Mouse (Mus musculus): ENCODE results near the gene E430018J23Rik. TPM values are rescaled to one million over a fixed set of nuclear protein-coding genes. Genes with fewer than 3 reads are reported as not detected.
"Not testable (repeated sequence)": the region's sequence is repeated elsewhere in the genome, so short reads cannot be mapped to it uniquely, and the experiment has no call there.

The E430018J23Rik gene
- polyA plus RNA-seq, 1 experiment from 2014 or later = 6.4 TPM

- H3K9ac ChIP-seq (replicated peaks); ATAC-seq (ENCODE audit: insufficient number of reproducible peaks, insufficient read depth, low FRiP score, low TSS enrichment, low read depth); H3K27me3 ChIP-seq; H3K9me3 ChIP-seq; H3K27ac ChIP-seq; H3K4me2 ChIP-seq; H3K36me3 ChIP-seq; H3K4me1 ChIP-seq (replicated peaks); H3K4me3 ChIP-seq (replicated peaks): not testable (repeated sequence)
- 93% methylated on average over 6 of the region's 6 CpGs for WGBS
Observed at GRCm38 (mm10) chr7:127404101-127404500, 10.7 kb upstream of the E430018J23Rik start.

GRCm38 (mm10) chr7:127402980-127403379, 9.6 kb upstream of the E430018J23Rik start:
- H3K4me2 ChIP-seq = no peak overlapping the region
- H3K4me1 ChIP-seq (replicated peaks) = peaks cover 2% of the 10 kb centered on the region
- ATAC-seq (ENCODE audit: insufficient number of reproducible peaks, insufficient read depth, low FRiP score, low TSS enrichment, low read depth) = no peak
- H3K36me3 ChIP-seq = peaks cover 6% of the 10 kb centered on the region
- WGBS = 54% methylated on average over 2 of the region's 2 CpGs
- H3K9ac ChIP-seq (replicated peaks) = no peak overlapping the region
- no peak overlapping the region for H3K27ac ChIP-seq
- H3K4me3 ChIP-seq (replicated peaks) = no peak overlapping the region
- peaks cover 5% of the 10 kb centered on the region; the same call in 1 of the 2 replicates for H3K9me3 ChIP-seq
- H3K27me3 ChIP-seq = no peaks in the 10 kb centered on the region

GRCm38 (mm10) chr7:127400355-127400754, 6.9 kb upstream of the E430018J23Rik start:
- Histone ChIP-seq H3K27me3 (0 out of 2 replicates have a peak, but pooled peaks cover 5% of the 10 kb centered on the region), H3K4me1 (replicated peaks) (no peaks in the 10 kb centered on the region; the same call in 1 of the 2 replicates), H3K9me3 (peaks cover 5% of the 10 kb centered on the region; the same call in 1 of the 2 replicates), H3K4me3 (replicated peaks) (no peak overlapping the region), H3K4me2 (no peak overlapping the region), H3K36me3 (peaks cover 6% of the 10 kb centered on the region), H3K9ac (replicated peaks) (no peak overlapping the region), H3K27ac (no peak overlapping the region)
- no peak for ATAC-seq (ENCODE audit: insufficient number of reproducible peaks, insufficient read depth, low FRiP score, low TSS enrichment, low read depth)
- 65% methylated on average over 3 of the region's 3 CpGs for WGBS

GRCm38 (mm10) chr7:127393944-127394333, 510 bp upstream of the E430018J23Rik start:
- WGBS = 21% methylated on average over 7 of the region's 7 CpGs
- Histone ChIP-seq H3K36me3 (peaks cover 19% of the 10 kb centered on the region), H3K4me3 (replicated peaks) (peak overlapping the region; percentile 66), H3K4me1 (replicated peaks) (peaks cover 14% of the 10 kb centered on the region), H3K27ac (peak overlapping the region; percentile 54; the same call in 1 of the 2 replicates), H3K9me3 (no peaks in the 10 kb centered on the region), H3K9ac (replicated peaks) (peak overlapping the region; percentile 32), H3K27me3 (0 out of 2 replicates have a peak, but pooled peaks cover 5% of the 10 kb centered on the region), H3K4me2 (peak overlapping the region; percentile 75)
- no peak for ATAC-seq (ENCODE audit: insufficient number of reproducible peaks, insufficient read depth, low FRiP score, low TSS enrichment, low read depth)

- peak overlapping the region; percentile 77 for H3K9ac ChIP-seq (replicated peaks)
- ATAC-seq (ENCODE audit: insufficient number of reproducible peaks, insufficient read depth, low FRiP score, low TSS enrichment, low read depth) = no peak
- peaks cover 14% of the 10 kb centered on the region for H3K4me1 ChIP-seq (replicated peaks)
- peak overlapping the region; percentile 75 for H3K4me2 ChIP-seq
- 0 out of 2 replicates have a peak, but pooled peaks cover 3% of the 10 kb centered on the region for H3K27me3 ChIP-seq
- H3K4me3 ChIP-seq (replicated peaks) = peak overlapping the region; percentile 66
- no peaks in the 10 kb centered on the region for H3K9me3 ChIP-seq
- 84% methylated on average over 8 of the region's 8 CpGs for WGBS
- no peak overlapping the region for H3K27ac ChIP-seq
- H3K36me3 ChIP-seq = peaks cover 19% of the 10 kb centered on the region
Observed at GRCm38 (mm10) chr7:127392251-127392824, 1.1 kb downstream of the E430018J23Rik start.

- Histone ChIP-seq H3K9ac (replicated peaks) (no peak overlapping the region), H3K9me3 (no peaks in the 10 kb centered on the region), H3K4me1 (replicated peaks) (peaks cover 14% of the 10 kb centered on the region), H3K27ac (no peak overlapping the region), H3K4me3 (replicated peaks) (no peak overlapping the region), H3K4me2 (no peak overlapping the region), H3K36me3 (peaks cover 19% of the 10 kb centered on the region), H3K27me3 (no peaks in the 10 kb centered on the region)
- WGBS = 95% methylated on average over 16 of the region's 16 CpGs
- no peak for ATAC-seq (ENCODE audit: insufficient number of reproducible peaks, insufficient read depth, low FRiP score, low TSS enrichment, low read depth)
Observed at GRCm38 (mm10) chr7:127391538-127391937, 1.9 kb downstream of the E430018J23Rik start.

- Histone ChIP-seq H3K27ac (no peak overlapping the region), H3K4me1 (replicated peaks) (peaks cover 19% of the 10 kb centered on the region), H3K4me2 (no peak overlapping the region), H3K4me3 (replicated peaks) (no peak overlapping the region), H3K9ac (replicated peaks) (no peak overlapping the region), H3K9me3 (peaks cover 3% of the 10 kb centered on the region; the same call in 1 of the 2 replicates), H3K36me3 (peaks cover 23% of the 10 kb centered on the region), H3K27me3 (no peaks in the 10 kb centered on the region)
- 89% methylated on average over 7 of the region's 7 CpGs for WGBS
- ATAC-seq (ENCODE audit: insufficient number of reproducible peaks, insufficient read depth, low FRiP score, low TSS enrichment, low read depth) = no peak
Observed at GRCm38 (mm10) chr7:127390306-127390705, 3.1 kb downstream of the E430018J23Rik start.

GRCm38 (mm10) chr7:127388201-127388600, 5.2 kb downstream of the E430018J23Rik start:
- ATAC-seq (ENCODE audit: insufficient number of reproducible peaks, insufficient read depth, low FRiP score, low TSS enrichment, low read depth); H3K4me2 ChIP-seq; H3K27me3 ChIP-seq; H3K27ac ChIP-seq; H3K9ac ChIP-seq (replicated peaks); H3K4me3 ChIP-seq (replicated peaks): not testable (repeated sequence)
- peaks cover 13% of the 10 kb centered on the region for H3K9me3 ChIP-seq
- H3K4me1 ChIP-seq (replicated peaks) = peaks cover 15% of the 10 kb centered on the region
- H3K36me3 ChIP-seq = peaks cover 42% of the 10 kb centered on the region

GRCm38 (mm10) chr7:127386641-127387392, 6.6 kb downstream of the E430018J23Rik start, which contains the start of gene 9130019O22Rik:
9130019O22Rik (minus strand) TSS chr7:127387166.
- Histone ChIP-seq H3K4me1 (replicated peaks) (peaks cover 5% of the 10 kb centered on the region), H3K27me3 (no peaks in the 10 kb centered on the region), H3K4me2 (peak within 1 kb of the TSS; percentile 65), H3K4me3 (replicated peaks) (peak within 1 kb of the TSS; percentile 53), H3K27ac (no peak within 1 kb of the TSS), H3K9me3 (peaks cover 17% of the 10 kb centered on the region), H3K36me3 (peaks cover 46% of the 10 kb centered on the region), H3K9ac (replicated peaks) (peak within 1 kb of the TSS; percentile 67)
- peak; percentile 83 for ATAC-seq (ENCODE audit: insufficient number of reproducible peaks, insufficient read depth, low FRiP score, low TSS enrichment, low read depth)
- WGBS = 14% methylated on average over 38 of the region's 38 CpGs

GRCm38 (mm10) chr7:127385560-127385959, 7.9 kb downstream of the E430018J23Rik start:
- H3K27me3 ChIP-seq; ATAC-seq (ENCODE audit: insufficient number of reproducible peaks, insufficient read depth, low FRiP score, low TSS enrichment, low read depth); H3K4me2 ChIP-seq; H3K4me3 ChIP-seq (replicated peaks); H3K9ac ChIP-seq (replicated peaks); H3K27ac ChIP-seq; H3K4me1 ChIP-seq (replicated peaks): not testable (repeated sequence)
- peaks cover 17% of the 10 kb centered on the region for H3K9me3 ChIP-seq
- WGBS = 91% methylated on average over 4 of the region's 4 CpGs
- H3K36me3 ChIP-seq = peaks cover 34% of the 10 kb centered on the region

- 78% methylated on average over 6 of the region's 6 CpGs for WGBS
- no peak overlapping the region for H3K4me2 ChIP-seq
- H3K4me1 ChIP-seq (replicated peaks) = 0 out of 2 replicates have a peak, but pooled peaks cover 3% of the 10 kb centered on the region
Observed at GRCm38 (mm10) chr7:127378310-127378921, 15.0 kb downstream of the E430018J23Rik start.

More at GRCm38 (mm10) chr7:127378310-127378921, 15.0 kb downstream of the E430018J23Rik start:
- H3K9ac ChIP-seq (replicated peaks) = no peak overlapping the region
- no peak for ATAC-seq (ENCODE audit: insufficient number of reproducible peaks, insufficient read depth, low FRiP score, low TSS enrichment, low read depth)
- H3K27me3 ChIP-seq = no peaks in the 10 kb centered on the region
- H3K4me3 ChIP-seq (replicated peaks) = no peak overlapping the region
- H3K9me3 ChIP-seq = 0 out of 2 replicates have a peak, but pooled peaks cover 3% of the 10 kb centered on the region
- no peak overlapping the region for H3K27ac ChIP-seq
- peaks cover 18% of the 10 kb centered on the region for H3K36me3 ChIP-seq
